Mouse (Mus musculus) T-cell, adult 2 months (primary cell): ENCODE data around the gene Dlgap4.

ENCODE experiments used
- DNase-seq: peaks from one replicate; pipeline ENCODE4 v3.0.0; 2022; ENCODE audit warnings: low spot score

Gene Dlgap4

DNA sequence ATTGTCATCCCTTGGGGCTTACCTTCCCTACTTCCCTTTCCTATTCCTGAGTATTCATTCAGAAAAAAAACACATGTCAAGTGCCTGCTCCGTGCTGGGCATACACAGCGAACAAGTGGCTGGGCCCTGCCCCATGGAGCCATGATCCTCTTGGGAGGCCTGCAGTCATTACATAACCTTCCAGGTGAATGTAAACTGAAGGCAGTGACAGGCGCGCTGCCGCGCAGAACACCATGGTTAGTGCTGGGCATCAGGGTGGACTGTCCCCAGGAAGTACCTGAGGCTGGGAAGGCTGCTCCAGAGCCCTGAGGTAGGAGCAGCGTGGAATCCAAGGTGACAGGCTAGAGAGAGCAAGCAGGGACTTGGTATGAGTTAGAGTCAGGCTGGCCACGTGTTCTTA, 7.4 kb downstream of the Dlgap4 start:
- no peak for DNase-seq

DNA sequence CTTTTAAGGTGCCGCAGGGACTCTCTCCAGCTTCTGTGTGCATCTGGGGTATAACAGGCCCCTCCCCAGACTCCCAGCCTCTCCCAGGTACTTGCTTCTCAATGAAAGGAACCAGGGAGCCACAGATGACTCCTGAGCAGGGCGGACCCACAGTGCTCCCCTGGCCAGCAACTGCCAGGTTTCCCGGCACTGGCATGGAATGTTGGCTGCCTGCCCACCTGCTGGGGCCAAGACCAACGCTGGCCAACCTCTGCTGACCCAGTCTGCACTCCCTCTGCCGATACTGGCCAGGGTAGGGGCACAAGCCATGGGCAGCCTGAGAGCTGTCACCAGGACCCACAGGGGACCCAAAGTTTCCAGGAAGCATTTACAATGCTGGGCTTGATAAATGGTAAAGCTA, 7.9 kb downstream of the Dlgap4 start:
- no peak for DNase-seq

DNA sequence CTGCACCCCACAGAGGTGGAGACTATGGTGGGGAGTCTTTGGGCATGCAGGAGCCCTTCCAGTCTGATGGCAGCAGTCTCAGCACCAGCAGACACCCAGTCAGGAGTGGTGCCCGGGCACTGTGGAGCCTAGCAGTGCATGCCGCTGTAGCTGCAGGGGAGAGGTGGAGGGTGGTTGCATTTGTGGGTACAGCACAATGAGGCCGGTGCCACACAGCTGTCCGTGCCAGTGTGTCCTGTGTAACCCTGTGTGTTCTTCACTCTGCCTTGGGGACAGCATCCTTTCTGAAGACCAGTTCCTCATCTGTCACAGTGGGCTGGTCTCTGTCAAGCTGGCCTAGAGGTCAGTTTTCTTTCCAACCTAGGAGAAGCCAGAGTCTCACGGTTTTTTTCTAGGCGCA, 8.7 kb downstream of the Dlgap4 start:
- DNase-seq: no peak

DNA sequence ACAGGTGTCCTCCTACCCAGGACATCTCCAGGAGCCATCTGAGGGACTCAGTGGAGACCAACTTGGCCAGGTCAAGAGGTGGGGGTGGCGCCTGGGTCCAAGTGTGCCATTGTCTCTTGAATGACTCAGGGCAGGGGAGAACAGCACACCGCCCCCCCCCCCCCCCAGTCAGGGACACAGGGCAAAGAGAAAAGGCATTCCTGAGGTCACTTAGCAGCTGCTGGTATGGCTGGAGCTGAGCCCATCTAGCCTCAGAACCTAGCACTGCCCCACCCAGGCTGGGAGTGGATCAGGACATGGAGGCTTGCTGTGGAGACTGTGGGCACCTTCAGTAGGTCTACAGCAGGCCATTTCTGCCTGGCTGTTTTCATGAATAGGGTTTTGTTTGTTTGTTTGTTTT, 9.7 kb downstream of the Dlgap4 start:
- DNase-seq: no peak

DNA sequence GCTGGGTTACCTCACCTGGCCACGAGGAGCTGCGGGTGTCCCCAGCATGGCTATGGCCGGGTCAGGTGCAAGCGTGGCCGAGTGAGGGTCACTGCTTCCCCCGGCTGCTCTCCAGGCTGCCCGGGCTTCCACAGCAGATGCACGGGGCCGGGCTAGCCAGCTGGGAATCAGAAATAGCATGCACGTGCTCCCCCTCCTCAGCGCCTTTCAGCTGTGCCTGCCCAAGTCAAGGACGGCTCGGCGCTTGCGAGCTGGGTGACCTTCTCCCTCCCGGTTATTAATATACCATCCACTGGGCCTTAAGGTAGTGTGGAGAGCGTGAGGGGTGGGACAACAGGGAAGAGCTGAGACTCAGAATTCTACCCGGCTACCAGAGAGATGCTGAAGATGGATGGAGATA, 11.8 kb downstream of the Dlgap4 start:
- no peak for DNase-seq

DNA sequence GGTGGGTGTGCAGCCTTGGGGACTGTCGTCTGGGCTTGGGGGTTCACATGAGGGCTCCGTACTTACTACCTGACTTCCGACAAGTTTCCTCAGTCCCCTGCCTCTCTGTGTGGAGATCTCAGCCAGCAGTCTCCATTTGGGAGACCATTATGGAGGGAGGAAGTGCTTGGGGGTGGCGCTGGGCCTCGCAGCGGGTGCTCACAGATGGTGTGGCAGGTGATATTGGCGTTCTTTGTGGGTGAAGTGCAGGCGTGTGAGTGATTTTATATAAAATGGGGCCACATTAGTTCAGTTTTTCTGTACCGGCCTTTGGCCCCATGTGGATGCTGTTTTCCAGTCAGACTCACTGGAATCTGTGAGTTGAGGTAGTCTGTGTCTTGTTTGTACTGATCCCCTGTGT, 12.6 kb downstream of the Dlgap4 start:
- no peak for DNase-seq

DNA sequence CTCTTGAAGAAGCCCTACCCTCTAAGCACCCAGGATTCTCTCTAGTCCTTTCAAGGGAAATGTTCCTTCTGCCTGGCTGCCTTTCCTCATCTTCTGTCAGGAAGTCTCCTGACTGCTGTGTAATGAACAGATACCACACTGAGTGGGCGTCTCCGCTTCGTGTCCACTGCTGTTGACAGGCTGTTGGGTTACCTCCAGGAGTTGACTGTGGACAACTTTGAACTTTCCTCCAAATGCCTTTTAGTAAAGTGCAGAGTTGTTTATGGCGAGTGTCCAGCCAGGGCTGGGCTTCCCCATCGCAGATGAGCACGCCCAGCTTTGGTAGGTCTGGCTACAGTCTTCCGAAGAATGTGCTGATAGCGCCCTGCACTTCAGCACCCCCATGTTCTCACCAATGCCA, 13.0 kb downstream of the Dlgap4 start:
- DNase-seq: no peak

DNA sequence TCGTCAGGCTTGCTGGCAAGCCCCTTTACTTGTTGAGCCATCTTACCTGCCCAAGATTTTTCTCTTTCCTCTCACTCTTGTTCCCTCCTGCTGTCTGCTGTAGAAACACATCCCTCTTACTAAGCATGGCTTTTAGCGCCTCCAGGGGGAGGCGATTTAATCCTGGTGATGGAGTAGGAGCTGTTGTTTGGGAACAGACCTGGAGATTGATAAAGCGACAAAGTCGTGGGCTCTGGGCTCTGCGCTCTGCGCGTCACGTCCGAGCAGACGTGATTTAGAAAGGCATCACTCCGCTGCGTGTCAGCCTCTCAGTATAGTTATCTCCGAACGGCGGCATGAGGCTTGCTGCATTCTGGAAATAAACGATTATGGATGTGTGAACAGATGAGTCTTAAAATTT, 14.4 kb downstream of the Dlgap4 start:
- DNase-seq: no peak

DNA sequence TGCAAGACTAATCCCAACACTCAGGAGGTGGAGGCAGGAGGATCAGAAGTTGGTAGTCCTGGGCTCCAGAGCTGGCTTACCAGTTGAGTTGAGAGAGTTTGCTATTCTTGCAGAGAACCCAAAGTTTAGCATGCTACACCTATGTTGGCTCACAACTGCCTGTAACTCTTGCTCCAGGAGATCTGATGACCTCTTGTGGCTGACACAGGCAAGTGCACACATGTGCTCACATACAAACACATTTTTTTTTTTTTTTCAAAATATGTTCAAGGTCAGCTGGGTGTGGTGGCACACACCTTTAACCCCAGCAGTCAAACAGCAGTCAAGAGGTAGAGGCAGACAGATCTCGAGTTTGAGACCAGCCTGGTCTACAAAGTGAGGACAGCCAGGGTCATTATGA, 16.8 kb downstream of the Dlgap4 start:
- no peak for DNase-seq

DNA sequence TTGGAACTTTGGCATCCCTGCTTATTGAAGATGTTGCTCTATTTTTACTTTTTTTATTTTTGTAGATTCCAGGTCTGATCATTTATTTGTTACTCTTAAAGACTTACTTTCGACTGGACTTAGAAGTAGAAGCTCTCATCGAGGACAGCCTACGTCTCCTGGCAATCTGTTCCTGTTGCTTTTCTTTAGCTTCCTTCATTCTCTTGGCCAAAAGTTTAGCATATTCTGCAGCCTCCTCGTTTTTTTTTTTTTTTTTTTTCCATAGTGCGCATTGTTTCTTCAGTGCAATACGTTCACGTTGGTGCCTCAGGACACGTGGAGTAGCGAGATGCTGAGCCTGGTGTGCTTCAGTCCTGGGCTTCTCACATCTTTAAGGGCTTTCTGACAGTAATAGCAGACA, 19.2 kb downstream of the Dlgap4 start:
- DNase-seq: no peak

DNA sequence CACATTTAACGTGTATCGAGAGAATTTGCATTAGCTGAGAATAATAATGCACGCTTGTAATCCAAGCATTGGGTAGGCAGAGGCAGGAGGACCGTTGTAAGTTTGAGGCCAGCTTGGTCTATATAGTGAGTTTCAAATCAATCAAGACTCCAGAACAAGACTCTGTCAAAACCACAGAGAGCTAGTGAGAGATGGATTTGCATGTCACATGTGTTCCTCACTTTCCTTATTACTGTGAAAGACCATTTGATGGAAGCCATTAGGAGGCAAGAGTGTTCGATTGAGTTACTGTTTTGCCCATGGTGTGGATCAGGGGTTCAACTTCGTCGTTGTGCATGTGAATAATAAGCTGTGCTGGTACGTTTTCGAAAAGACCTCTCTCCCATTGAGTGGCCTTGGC, 21.6 kb downstream of the Dlgap4 start:
- no peak for DNase-seq

DNA sequence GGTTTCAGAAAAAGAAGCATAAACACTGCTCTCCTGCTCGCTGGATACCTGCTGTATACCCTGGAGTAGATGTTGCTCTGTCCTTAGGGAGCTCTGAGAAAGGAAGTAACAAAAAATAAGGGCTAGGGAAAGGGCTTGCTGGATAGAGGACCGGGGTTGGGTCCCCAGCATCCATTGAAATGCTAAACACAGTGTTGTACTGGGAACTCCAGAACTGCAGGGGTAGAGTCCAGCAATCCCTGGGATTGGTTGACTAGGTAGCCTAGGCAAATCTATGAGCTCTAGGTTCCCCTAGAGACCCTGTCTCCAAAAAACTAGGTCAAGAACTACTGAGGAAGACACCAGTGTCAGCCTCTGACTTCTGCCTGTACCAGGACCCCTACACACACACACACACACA, 27.6 kb downstream of the Dlgap4 start:
- DNase-seq: no peak

DNA sequence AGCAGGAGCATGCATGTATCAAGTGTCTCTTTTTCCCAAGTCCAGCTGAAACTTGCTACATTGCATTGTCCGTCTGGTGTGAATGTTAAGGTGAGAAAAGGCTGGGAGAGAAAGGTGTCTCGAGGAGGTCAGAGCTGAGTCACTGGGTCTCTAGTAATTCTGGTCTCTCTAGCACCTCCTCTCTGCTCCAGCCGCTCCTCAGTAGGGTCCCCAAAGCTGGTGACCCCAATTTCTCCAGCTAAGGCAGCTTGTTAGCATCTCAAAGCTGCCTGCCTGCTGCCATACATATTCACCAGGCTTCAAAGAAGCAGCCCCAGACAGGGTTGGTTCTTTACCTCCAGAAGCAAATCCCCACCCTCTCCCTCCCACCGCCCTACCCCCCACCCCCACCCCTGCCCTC, 29.4 kb downstream of the Dlgap4 start:
- no peak for DNase-seq

DNA sequence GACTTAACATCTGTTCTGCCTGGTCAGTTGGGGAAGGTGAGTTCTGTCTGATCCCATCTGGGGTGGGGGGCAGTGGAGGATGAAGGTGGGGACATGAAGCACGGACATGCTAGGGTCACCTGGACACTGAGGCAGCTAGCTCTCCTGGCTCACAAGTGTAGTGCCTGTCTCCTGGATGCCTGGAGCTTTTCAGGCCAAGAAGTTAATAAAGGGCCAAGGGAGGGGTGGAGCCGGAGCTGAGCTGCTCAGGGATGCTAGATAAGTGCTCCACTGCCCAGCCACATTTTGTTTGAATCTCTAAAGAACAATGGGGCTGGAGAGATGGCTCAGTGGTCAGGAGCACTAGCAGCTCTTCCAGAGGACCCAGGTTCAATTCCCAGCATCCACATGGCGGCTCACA, 29.9 kb downstream of the Dlgap4 start:
- no peak for DNase-seq

DNA sequence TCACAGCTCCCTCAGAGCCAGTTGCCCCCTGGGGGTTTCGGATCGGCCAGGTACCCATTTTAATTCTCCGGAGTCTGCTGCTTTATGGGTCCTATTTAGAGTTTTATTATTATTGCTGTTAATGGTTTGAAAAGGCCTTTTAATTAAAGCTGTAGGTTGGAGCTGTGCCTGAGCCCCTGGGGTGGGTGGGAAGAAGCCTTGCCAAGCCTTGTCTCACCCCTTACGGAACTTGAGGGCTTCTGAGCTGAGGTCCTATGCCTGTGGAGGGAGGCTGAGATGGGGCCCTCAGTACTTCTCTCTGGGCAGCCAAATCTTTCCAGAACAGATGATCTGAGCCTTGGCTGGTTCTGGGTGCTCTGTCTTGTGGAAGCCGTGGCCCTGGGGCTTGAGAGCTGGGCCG, 31.6 kb downstream of the Dlgap4 start:
- DNase-seq: no peak

DNA sequence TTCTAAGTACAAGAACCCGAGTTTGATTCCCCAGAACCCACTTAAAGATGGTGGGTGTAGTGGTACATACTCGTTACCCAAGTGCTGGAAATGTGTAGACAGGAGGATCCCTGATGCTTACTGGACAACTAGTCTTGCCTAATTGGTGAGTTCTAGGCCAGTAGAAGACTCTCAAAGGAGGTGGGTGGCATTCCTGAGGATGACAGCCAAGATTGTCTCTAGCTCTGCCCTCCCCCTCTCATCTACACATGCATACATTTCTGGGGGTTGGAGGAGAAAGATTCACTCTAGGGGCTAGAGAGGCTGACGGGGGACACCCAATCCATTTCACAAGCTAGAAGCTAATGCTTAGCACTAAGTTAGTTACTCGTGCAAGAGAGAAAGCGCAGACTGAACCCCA, 33.4 kb downstream of the Dlgap4 start:
- no peak for DNase-seq

DNA sequence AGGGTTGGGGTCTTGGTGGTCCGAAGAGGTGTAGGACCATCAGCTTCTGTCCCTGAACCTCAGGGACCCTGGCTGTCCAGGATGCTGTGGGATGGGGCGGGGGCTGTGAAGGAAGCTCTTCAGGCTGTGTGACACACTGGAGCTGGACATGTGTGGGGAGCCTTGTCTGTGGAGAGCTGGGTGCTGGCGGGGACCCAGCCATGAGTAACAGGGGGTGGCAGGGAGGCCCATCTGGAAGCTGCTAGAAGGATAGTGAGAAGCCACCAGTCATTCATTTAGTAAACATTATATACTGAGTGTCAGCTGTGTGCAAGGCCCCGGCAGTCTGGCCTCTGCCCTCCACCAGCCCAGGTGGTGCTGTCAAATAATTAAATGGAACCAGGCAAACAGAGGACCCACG, 34.5 kb downstream of the Dlgap4 start:
- no peak for DNase-seq

DNA sequence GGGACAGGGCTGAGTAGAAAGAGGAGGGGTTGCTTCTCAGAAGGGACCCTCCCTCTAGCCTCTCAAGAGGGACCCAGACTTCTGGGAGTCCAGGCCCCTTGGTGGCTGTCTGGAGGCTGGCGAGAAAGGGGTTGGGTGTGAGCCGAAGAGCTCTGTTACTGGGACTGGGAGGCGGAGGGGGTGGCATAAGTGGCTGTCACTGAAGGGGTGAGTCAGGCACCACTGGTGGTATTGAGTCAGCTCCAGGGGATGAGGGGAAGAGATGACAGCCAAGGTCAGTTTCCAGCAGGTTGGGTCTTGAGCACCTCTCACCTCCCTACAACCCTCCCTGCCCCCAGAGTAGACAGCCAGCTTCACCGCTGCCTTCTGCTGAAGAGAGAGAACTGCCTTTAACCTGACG, 35.9 kb downstream of the Dlgap4 start:
- DNase-seq: no peak

DNA sequence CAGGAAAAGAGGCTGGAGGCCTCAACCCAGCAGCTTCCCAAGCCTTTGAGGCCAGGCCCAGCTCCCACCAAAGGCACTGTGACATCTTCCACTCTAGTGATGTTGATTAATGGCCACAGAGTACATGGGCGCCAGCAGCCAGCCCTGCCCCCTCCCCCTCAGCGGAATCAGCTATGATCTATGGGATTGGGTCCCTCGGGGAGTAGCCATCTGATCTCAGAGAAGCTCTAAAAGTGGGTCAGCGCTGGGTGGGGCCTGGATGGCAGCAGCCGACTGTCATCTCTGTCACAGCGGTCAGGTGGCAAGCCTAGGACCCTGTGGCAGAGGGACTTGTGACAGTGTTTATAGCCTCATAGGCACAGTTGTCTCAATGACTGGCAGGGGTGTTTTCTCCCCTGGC, 37.5 kb downstream of the Dlgap4 start:
- DNase-seq: no peak

DNA sequence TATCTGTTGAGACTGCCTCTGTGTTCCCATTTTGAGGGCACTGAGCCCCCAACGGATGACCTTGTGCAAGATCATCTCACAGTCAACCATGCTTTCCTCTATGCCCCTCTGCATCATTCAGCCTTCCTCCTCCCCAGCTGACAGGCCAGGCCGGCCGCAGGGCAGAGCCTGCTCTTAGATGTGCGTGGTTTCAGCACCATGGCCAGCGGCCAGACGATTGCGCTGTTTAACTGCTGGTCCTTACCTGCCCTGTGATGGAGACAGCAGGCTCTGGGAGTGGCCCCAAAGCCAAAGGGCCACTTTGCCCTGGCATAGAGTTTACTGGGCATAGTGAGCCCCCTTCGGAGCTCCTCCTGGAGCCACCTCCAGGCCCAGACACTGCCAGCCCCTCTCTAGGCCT, 39.3 kb downstream of the Dlgap4 start:
- no peak for DNase-seq

DNA sequence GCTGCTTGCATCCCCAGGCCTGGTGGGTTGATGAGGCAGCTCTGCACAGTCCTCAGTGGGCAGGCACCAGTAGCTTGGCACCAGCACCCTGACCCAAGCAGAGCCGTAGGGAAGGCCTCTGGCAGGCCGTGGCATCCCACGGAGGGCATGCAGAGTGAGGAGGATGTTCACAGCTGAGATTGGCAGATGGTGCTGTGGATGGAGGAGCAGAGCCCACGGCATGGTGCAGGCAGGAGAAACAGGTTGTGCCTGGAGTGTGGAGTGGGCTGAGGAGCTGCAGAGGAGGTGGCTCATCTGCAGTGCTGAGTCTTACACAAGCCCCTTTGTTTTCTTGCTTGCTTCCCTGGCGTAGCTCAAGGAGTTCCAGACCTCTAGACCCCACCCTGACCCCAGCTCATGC, 40.6 kb downstream of the Dlgap4 start:
- DNase-seq: no peak

DNA sequence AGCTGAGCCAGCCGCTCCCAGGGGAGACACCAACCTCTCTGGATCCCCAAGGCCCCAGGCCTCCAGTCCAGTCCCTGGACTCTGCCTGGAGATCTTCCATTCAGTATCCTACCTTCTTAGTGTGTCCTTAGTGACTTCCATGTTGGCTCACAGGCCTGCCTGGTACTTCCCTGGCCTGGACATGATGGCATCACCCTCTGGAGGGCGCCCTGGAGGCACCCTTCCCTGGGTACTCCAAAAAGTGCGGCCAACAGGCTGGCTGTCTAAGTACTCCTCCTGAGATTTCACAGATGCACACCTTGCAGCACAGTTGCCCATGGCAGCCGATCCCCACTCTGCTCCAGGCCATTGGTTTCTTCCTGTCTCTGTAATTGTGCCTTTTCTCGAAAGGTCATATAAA, 42.1 kb downstream of the Dlgap4 start:
- no peak for DNase-seq

DNA sequence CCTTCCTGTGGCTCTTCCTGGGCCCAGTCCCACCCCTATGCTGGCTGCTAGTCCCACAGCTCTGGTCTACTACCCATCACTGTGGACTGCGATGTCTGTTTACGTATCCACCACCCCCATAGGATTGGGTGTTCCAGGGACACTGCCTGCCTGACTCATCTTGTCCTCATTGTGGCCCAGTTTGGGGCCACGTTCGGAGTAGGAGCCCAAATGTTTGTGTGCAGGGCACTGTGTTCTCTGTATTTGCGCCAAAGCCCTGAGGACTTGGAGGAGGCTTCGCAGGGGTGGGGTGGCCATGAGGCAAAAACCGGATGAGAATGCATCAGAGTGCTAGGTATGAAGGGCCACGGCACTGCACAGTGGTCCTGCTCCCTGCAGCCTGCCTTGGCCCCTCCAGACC, 44.0 kb downstream of the Dlgap4 start:
- no peak for DNase-seq

DNA sequence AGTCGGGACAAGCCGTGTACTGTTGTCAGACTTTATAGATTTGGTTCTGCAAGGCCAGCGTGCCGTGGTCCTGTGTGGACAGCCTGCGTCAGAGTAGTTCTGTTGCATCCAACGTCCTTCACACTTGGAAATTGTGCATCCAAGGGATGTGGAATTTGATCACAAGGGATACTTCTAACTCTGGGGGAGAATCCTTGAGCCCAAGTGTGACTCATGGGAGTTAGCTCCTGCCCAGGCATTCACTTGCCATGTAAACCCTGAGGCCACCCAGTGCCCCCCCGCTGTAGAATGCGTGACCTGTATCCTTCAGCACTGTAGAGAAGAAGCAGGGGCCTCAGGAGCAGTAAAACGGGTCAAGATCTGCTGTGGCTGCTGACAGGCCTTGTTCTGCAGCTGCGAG, 44.7 kb downstream of the Dlgap4 start:
- DNase-seq: no peak

DNA sequence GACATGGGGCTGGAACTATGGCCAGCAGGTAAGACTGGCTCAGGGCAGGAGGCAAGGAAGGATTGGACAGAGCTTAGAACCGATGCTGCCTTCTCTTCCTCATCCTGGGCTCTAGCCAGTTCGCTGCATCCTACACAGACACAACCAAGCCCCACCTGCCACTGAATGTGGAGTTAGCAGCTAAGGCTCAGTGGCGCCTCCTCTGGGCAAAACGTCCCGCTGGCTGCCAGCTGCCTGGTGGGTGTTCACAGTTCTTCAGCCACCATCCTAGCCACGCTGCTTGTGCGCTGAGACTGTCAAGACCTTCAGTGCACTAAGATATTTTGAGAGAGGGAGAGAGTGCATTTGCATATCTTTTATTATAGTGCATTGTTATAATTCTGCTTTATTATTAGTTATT, 45.2 kb downstream of the Dlgap4 start:
- no peak for DNase-seq

DNA sequence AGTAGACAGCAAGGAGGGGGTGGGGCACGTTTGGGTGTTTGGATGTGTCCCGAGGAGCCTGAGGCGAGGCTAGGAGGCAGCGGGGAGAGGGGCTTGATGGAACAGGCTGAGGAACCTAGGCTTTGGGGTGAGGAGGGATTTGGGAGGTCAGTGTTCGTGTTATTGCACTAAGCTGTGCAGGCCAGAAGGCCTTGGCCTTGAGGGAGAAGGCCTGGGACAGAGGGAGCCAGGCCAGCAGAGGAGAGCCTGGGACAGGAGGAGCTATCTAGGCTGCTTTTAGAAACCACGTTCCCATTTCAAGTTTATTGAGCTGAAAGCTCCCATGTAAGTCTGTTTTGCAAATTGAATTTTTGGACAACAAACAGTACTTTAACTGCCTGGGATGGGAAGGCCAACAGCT, 46.5 kb downstream of the Dlgap4 start:
- DNase-seq: no peak
